Mouse (Mus musculus) testis, adult 2 months (tissue): ENCODE results near the gene Il6ra.

ENCODE experiments used
- CTCF ChIP-seq: fragments of 200-500 bp; IDR thresholded peaks from 2 replicates; pipeline ENCODE4 v1.5.1; 2012; ENCODE audit warnings: low read depth, mild to moderate bottlenecking, inconsistent platforms, low read length, moderate library complexity; ENCODE audit not compliant: control insufficient read depth, insufficient read depth, insufficient replicate concordance
- POLR2A ChIP-seq: fragments of 200-500 bp; IDR thresholded peaks from 2 replicates; pipeline ENCODE4 v1.6.1; 2012; ENCODE audit warnings: low read depth, mild to moderate bottlenecking, inconsistent platforms, low read length, moderate library complexity; ENCODE audit not compliant: control insufficient read depth

DNA sequence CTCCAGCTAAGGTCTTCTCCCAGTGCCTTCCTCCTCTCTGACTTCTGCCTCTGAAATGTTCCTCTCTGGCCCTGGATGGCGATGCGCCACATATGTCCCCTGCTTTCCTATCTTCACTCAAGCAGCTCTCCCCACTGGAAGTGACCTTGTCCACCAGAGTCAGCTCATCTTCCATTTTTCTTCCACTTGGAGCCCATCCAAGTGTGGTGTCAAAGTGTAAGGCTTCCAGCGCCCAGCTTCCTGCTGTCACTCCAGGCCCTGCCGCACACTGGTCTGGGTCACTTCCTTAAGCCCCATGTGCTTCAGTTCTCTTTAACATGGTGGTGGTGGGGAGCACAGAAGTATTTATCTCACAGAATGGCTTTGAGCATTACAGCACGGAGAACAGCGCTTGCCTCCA, 65.4 kb downstream of the Il6ra start:
- no peak for TF ChIP-seq CTCF
- TF ChIP-seq POLR2A = no peak
